In genomic region chr2:113909502-113909901, GRCm38 (mm10) we compare ENCODE assay signal across 17 mouse cellular contexts.
"Had no signal": no experiment of that assay in that cellular context is flagged by ENCODE, and none has a peak within 500 bp of the region (broad histone marks: within the 10 kb centered on the region; RNA-seq: fewer than 3 reads in every experiment).

No protein-coding gene starts in this region.

- H3K4me2 ChIP-seq: intestine, embryonic 15.5 days; kidney, embryonic 15.5 days; limb, embryonic 12.5 days; limb, embryonic 15.5 days; liver, embryonic 11.5 days; lung, embryonic 14.5 days had no signal

- H3K9ac ChIP-seq: intestine, embryonic 15.5 days; kidney, embryonic 15.5 days; limb, embryonic 12.5 days; limb, embryonic 15.5 days; liver, embryonic 14.5 days; liver, postnatal 0 days; lung, embryonic 14.5 days had no signal

- H3K4me1 ChIP-seq: intestine, embryonic 15.5 days; kidney, embryonic 15.5 days; limb, embryonic 12.5 days; limb, embryonic 15.5 days had no signal

- DNase-seq: kidney, adult 11 months; kidney, adult 8-10 months; kidney, postnatal 10 days; kidney, postnatal 36 days; left cerebral cortex, postnatal 4 days; liver, postnatal 0 days; lung, embryonic 14.5 days; thymus, adult 2 months; thymus, postnatal 25 days had no signal

- H3K9me3 ChIP-seq: intestine, embryonic 15.5 days; kidney, embryonic 15.5 days; limb, embryonic 12.5 days; limb, embryonic 15.5 days had no signal

- ATAC-seq: intestine, embryonic 15.5 days; liver, postnatal 0 days; lung, postnatal 0 days had no signal

- H3K4me3 ChIP-seq: intestine, embryonic 15.5 days; kidney, embryonic 15.5 days; limb, embryonic 12.5 days; limb, embryonic 15.5 days had no signal

- H3K36me3 ChIP-seq: intestine, embryonic 15.5 days; kidney, embryonic 15.5 days; limb, embryonic 12.5 days; limb, embryonic 15.5 days had no signal

- H3K27ac ChIP-seq: intestine, embryonic 15.5 days; kidney, embryonic 15.5 days; limb, embryonic 12.5 days; limb, embryonic 15.5 days; liver, embryonic 14.5 days; macrophage had no signal

- H3K27me3 ChIP-seq: intestine, embryonic 15.5 days; kidney, embryonic 15.5 days; limb, embryonic 12.5 days; limb, embryonic 15.5 days had no signal
